8 mouse cellular contexts compared by ENCODE assay signal in the genomic region with DNA sequence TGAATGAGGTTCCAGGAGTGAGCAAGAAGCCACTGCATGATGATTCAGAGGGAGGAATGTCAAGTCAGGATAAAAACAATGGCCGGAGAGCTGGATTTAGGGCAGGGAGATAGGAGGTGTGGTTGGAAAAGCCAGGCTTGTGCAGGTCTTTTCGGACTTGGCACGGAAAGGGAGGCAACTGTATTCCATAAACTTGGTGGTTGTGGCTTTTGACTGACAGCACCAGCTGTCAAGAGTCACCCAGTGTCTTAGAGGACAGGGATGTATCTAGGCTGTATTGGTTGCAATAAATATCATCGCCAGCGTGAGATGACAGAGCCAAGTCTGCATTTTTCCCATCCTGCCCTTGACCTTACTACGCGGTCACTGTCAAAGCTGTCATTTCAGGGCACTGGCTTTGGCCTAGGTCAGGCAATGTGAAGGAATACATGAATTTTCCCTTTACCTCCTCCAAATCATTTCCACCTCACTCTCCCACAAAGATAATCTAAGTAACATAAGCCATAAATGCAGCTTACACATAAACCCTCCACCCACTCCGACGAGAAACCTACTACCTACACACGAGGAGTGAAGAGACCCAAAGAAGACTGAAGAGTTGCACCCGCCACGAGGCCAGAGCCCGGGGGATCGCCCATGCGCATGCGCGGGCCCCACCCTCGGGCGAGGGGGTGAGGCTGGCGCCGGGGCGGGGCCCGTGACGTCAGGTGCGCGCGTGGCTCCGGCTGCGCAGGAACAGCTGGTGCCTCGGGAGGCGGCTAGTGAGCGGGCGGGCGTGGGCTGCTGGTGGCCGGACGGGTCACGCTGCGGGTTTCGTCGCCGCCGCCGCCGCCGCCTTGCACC. TPM values are rescaled to one million over a fixed set of nuclear protein-coding genes. Genes with fewer than 3 reads are reported as not detected.
DNase-seq lines count a peak whose midpoint lies in the region; ATAC-seq and TF ChIP-seq lines count a peak whose summit lies in the region.

No protein-coding gene starts in this region.

- H3K4me3 ChIP-seq in forebrain, embryonic 14.5 days (ENCODE audit: low read depth, low read length), result peak overlapping the region; percentile 74
- H3K4me3 ChIP-seq in liver, postnatal 0 days (ENCODE audit: low read depth, low read length), result peak overlapping the region; percentile 81
- H3K4me3 ChIP-seq in neural tube, embryonic 13.5 days, result peak overlapping the region; percentile 82

- 8% methylated on average over 44 of the region's 45 CpGs for WGBS in forebrain, embryonic 14.5 days
- WGBS in liver, postnatal 0 days (ENCODE audit: insufficient replicate concordance), result 6% methylated on average over 43 of the region's 45 CpGs
- WGBS in neural tube, embryonic 13.5 days, result 8% methylated on average over 45 of the region's 45 CpGs

- peak overlapping the region; percentile 77 for H3K9ac ChIP-seq in forebrain, embryonic 14.5 days (ENCODE audit: low read length)
- peak overlapping the region; percentile 84 for H3K9ac ChIP-seq in liver, postnatal 0 days (replicated peaks)
- H3K9ac ChIP-seq in neural tube, embryonic 13.5 days, result peak overlapping the region; percentile 80

- H3K9me3 ChIP-seq in forebrain, embryonic 14.5 days (replicated peaks; ENCODE audit: control insufficient read depth, low read length), result no peaks in the 10 kb centered on the region
- no peaks in the 10 kb centered on the region for H3K9me3 ChIP-seq in liver, postnatal 0 days (ENCODE audit: low read length)
- H3K9me3 ChIP-seq in neural tube, embryonic 13.5 days, result no peaks in the 10 kb centered on the region

- no peaks in the 10 kb centered on the region for H3K36me3 ChIP-seq in forebrain, embryonic 14.5 days (ENCODE audit: control insufficient read depth, insufficient read depth, low read length)
- H3K36me3 ChIP-seq in liver, postnatal 0 days (replicated peaks; ENCODE audit: insufficient read depth, low read length), result no peaks in the 10 kb centered on the region
- no peaks in the 10 kb centered on the region for H3K36me3 ChIP-seq in neural tube, embryonic 13.5 days

- no peaks in the 10 kb centered on the region for H3K27me3 ChIP-seq in forebrain, embryonic 14.5 days (replicated peaks; ENCODE audit: control insufficient read depth, insufficient read depth, low read length)
- H3K27me3 ChIP-seq in liver, postnatal 0 days (ENCODE audit: insufficient read depth, low read length), result no peaks in the 10 kb centered on the region
- H3K27me3 ChIP-seq in neural tube, embryonic 13.5 days, result no peaks in the 10 kb centered on the region

- TF ChIP-seq CTCF in liver, postnatal 0 days (IDR thresholded peaks at IDR 0.05; ENCODE audit: low read depth), result no peak

- no peak for TF ChIP-seq EP300 in liver, postnatal 0 days (IDR thresholded peaks at IDR 0.05; ENCODE audit: low read depth)

- ATAC-seq in forebrain, embryonic 14.5 days, result peak; percentile 96
- peak; percentile 88 for ATAC-seq in liver, postnatal 0 days
- ATAC-seq in neural tube, embryonic 13.5 days (ENCODE audit: low read depth), result peak; percentile 94

- H3K27ac ChIP-seq in forebrain, embryonic 14.5 days (ENCODE audit: low read depth, low read length), result peak overlapping the region; percentile 44; the same call in 1 of the 2 replicates
- peak overlapping the region; percentile 86 for H3K27ac ChIP-seq in liver, postnatal 0 days (ENCODE audit: low read depth)
- H3K27ac ChIP-seq in neural tube, embryonic 13.5 days (replicated peaks), result peak overlapping the region; percentile 75

- peaks cover 16% of the 10 kb centered on the region for H3K4me1 ChIP-seq in forebrain, embryonic 14.5 days (ENCODE audit: control insufficient read depth, insufficient read depth, low read length)
- peaks cover 31% of the 10 kb centered on the region for H3K4me1 ChIP-seq in liver, postnatal 0 days (ENCODE audit: insufficient read depth)
- H3K4me1 ChIP-seq in neural tube, embryonic 13.5 days (replicated peaks), result peaks cover 30% of the 10 kb centered on the region

- peak overlapping the region; percentile 99 for H3K4me2 ChIP-seq in forebrain, embryonic 14.5 days (ENCODE audit: low read length)
- H3K4me2 ChIP-seq in liver, postnatal 0 days (ENCODE audit: low read depth, low read length), result peak overlapping the region; percentile 97
- H3K4me2 ChIP-seq in neural tube, embryonic 13.5 days, result peak overlapping the region; percentile 95

- intact Hi-C loops in heart, postnatal 14 days (cut with DNase I), result no loop called here

- peak; percentile 88 for DNase-seq in ES-CJ7 (ENCODE audit: low read depth, low spot score)
- DNase-seq in cerebellum, adult 11 months, result peak; percentile 96
- DNase-seq in forebrain, embryonic 14.5 days (ENCODE audit: low spot score), result peak; percentile 95
- peak; percentile 98 to 99 for DNase-seq in heart, postnatal 14 days
- DNase-seq in layer of hippocampus, adult 11-12 months (ENCODE audit: low spot score), result peak; percentile 91
- DNase-seq in liver, postnatal 0 days, result peak; percentile 97
- peak; percentile 72 for DNase-seq in telencephalon, adult 2 months (ENCODE audit: low read depth, low spot score)

RNA-seq across cellular contexts. Expression of a gene that starts 7.6 kb away (rescaled TPM):
- 8.1 and 10.6 TPM in 2 replicates for polyA plus RNA-seq in forebrain, embryonic 14.5 days (2014; fragmentation: Nextera tagmentation; extraction: Ambion mirVana)
- total RNA-seq in heart, postnatal 14 days (2021), result 10 to 100 TPM; 10.6 to 12.1 TPM
- polyA plus RNA-seq in liver, postnatal 0 days (2015; fragmentation: Nextera tagmentation; extraction: Ambion mirVana), result 12.0 and 12.8 TPM in 2 replicates
- 18.2 and 20.5 TPM in 2 replicates for polyA plus RNA-seq in neural tube, embryonic 13.5 days (2015; fragmentation: Nextera tagmentation; extraction: Ambion mirVana)

RNA-seq across cellular contexts. Expression of a gene that starts 29.0 kb away (rescaled TPM):
- 0.63 and 0.83 TPM in 2 replicates for polyA plus RNA-seq in forebrain, embryonic 14.5 days (2014; fragmentation: Nextera tagmentation; extraction: Ambion mirVana)
- total RNA-seq in heart, postnatal 14 days (2021), result under 1 TPM in 1 of 2 experiments, not detected in 1; 0.93 TPM
- polyA plus RNA-seq in liver, postnatal 0 days (2015; fragmentation: Nextera tagmentation; extraction: Ambion mirVana), result not detected in 2 replicates
- polyA plus RNA-seq in neural tube, embryonic 13.5 days (2015; fragmentation: Nextera tagmentation; extraction: Ambion mirVana), result 0.67 and 1.0 TPM in 2 replicates

RNA-seq across cellular contexts. Expression of a gene that starts 56.7 kb away (rescaled TPM):
- polyA plus RNA-seq in forebrain, embryonic 14.5 days (2014; fragmentation: Nextera tagmentation; extraction: Ambion mirVana), result 6.8 and 10.5 TPM in 2 replicates
- total RNA-seq in heart, postnatal 14 days (2021), result under 1 TPM; 0.48 to 0.61 TPM
- 2.1 and 2.4 TPM in 2 replicates for polyA plus RNA-seq in liver, postnatal 0 days (2015; fragmentation: Nextera tagmentation; extraction: Ambion mirVana)
- 4.2 and 4.4 TPM in 2 replicates for polyA plus RNA-seq in neural tube, embryonic 13.5 days (2015; fragmentation: Nextera tagmentation; extraction: Ambion mirVana)

Comparison
In these comparisons a context has a peak if more than half of its experiments do, and no peak if none do; other contexts are left out.
1. Peak in every context shown above with its lines: DNase-seq, ATAC-seq, H3K4me3 ChIP-seq and H3K27ac ChIP-seq.